Mouse (Mus musculus): ENCODE results near the gene Mtx1.
A peak's percentile ranks its signal among the peaks of the same experiment; 100 is the strongest.
"Not testable (repeated sequence)": the region's sequence is repeated elsewhere in the genome, so short reads cannot be mapped to it uniquely, and the experiment has no call there.

Gene Mtx1

GRCm38 (mm10) chr3:89242331-89242895 is 15.5 kb upstream of the Mtx1 start:
- peak in 1 of 2 experiments; percentile 64 for DNase-seq (ENCODE audit: low spot score in 2 of 2)

- DNase-seq (ENCODE audit: low spot score in 2 of 2) = no peak
Measured at GRCm38 (mm10) chr3:89238494-89238893, 11.6 kb upstream of the Mtx1 start.

GRCm38 (mm10) chr3:89237682-89238081 is 10.8 kb upstream of the Mtx1 start:
- DNase-seq (ENCODE audit: low spot score in 2 of 2) = no peak

- DNase-seq (ENCODE audit: low spot score in 2 of 2) = peak in 1 of 2 experiments; percentile 60
Measured at GRCm38 (mm10) chr3:89236516-89236915, 9.6 kb upstream of the Mtx1 start.

GRCm38 (mm10) chr3:89233562-89234110 is 6.7 kb upstream of the Mtx1 start:
- DNase-seq (ENCODE audit: low spot score in 2 of 2) = no peak

GRCm38 (mm10) chr3:89232614-89233013 is 5.7 kb upstream of the Mtx1 start:
- no peak for DNase-seq (ENCODE audit: low spot score in 2 of 2)

- DNase-seq (ENCODE audit: low spot score in 2 of 2) = no peak
Measured at GRCm38 (mm10) chr3:89231772-89232275, 4.9 kb upstream of the Mtx1 start.

- DNase-seq (ENCODE audit: low spot score in 2 of 2) = no peak
Measured at GRCm38 (mm10) chr3:89231345-89231744, 4.5 kb upstream of the Mtx1 start.

- no peak for DNase-seq (ENCODE audit: low spot score in 2 of 2)
Measured at GRCm38 (mm10) chr3:89230561-89230960, 3.7 kb upstream of the Mtx1 start.

- DNase-seq (ENCODE audit: low spot score in 2 of 2) = no peak
Measured at GRCm38 (mm10) chr3:89229276-89229675, 2.4 kb upstream of the Mtx1 start.

GRCm38 (mm10) chr3:89228836-89229235 is 1.9 kb upstream of the Mtx1 start, which contains the start of gene Muc1:
TSS of gene Muc1 (plus strand) at chr3:89229057.
- DNase-seq (ENCODE audit: low spot score in 2 of 2) = no peak

GRCm38 (mm10) chr3:89228180-89228549 is 1.3 kb upstream of the Mtx1 start:
- DNase-seq (ENCODE audit: low spot score in 2 of 2) = peak in 1 of 2 experiments; percentile 88

GRCm38 (mm10) chr3:89227307-89228179 is 655 bp upstream of the Mtx1 start:
- peak; percentile 85 to 92 for DNase-seq (ENCODE audit: low spot score in 2 of 2)

- no peak for DNase-seq (ENCODE audit: low spot score in 2 of 2)
Measured at GRCm38 (mm10) chr3:89226361-89226760, 527 bp downstream of the Mtx1 start.

GRCm38 (mm10) chr3:89225918-89226317 is 970 bp downstream of the Mtx1 start:
- DNase-seq (ENCODE audit: low spot score in 2 of 2) = peak in 1 of 2 experiments; percentile 50

GRCm38 (mm10) chr3:89225321-89225815 is 1.5 kb downstream of the Mtx1 start:
- DNase-seq (ENCODE audit: low spot score in 2 of 2) = no peak

- no peak for DNase-seq (ENCODE audit: low spot score in 2 of 2)
Measured at GRCm38 (mm10) chr3:89224796-89225195, 2.1 kb downstream of the Mtx1 start.

GRCm38 (mm10) chr3:89221167-89221566 is 5.7 kb downstream of the Mtx1 start:
- DNase-seq (ENCODE audit: low spot score in 2 of 2) = no peak

GRCm38 (mm10) chr3:89219546-89219945 is 7.3 kb downstream of the Mtx1 start:
- no peak for DNase-seq (ENCODE audit: low spot score in 2 of 2)

- DNase-seq (ENCODE audit: low spot score in 2 of 2) = no peak
Measured at GRCm38 (mm10) chr3:89218271-89218670, 8.6 kb downstream of the Mtx1 start.

GRCm38 (mm10) chr3:89216407-89216806 is 10.5 kb downstream of the Mtx1 start:
- not testable (repeated sequence) for DNase-seq (ENCODE audit: low spot score in 2 of 2)

GRCm38 (mm10) chr3:89215853-89216252 is 11.0 kb downstream of the Mtx1 start:
- peak in 1 of 2 experiments; percentile 90 for DNase-seq (ENCODE audit: low spot score in 2 of 2)

Measured in left cerebral cortex, adult 9 months (tissue).